Mouse (Mus musculus) frontal cortex, adult (tissue): ENCODE measurements around the gene Haus2.

ENCODE experiments used
- ATAC-seq: cut with Nextera tagmentation; 2 replicates; pipeline ENCODE4 v1.9.2; 2017; ENCODE audit warnings: mild to moderate bottlenecking, moderate library complexity, mixed read lengths; ENCODE audit not compliant: low TSS enrichment

Gene Haus2

GRCm38 (mm10) chr2:120616279-120617163 lies 7.3 kb downstream of the Haus2 start:
- no peak for ATAC-seq

- no peak for ATAC-seq
Observed at GRCm38 (mm10) chr2:120619538-120619937, 10.4 kb downstream of the Haus2 start.

GRCm38 (mm10) chr2:120622920-120623319 lies 13.7 kb downstream of the Haus2 start:
- no peak for ATAC-seq

GRCm38 (mm10) chr2:120628076-120628865 lies 19.1 kb downstream of the Haus2 start:
- peak; percentile 10; the same call in 1 of the 2 replicates for ATAC-seq

- peak; percentile 99 for ATAC-seq
Observed at GRCm38 (mm10) chr2:120628886-120629735, 19.9 kb downstream of the Haus2 start, which contains the start of gene Stard9. Stard9 (plus strand) TSS chr2:120629121.

GRCm38 (mm10) chr2:120630246-120630645 lies 21.1 kb downstream of the Haus2 start:
- ATAC-seq: no peak

- ATAC-seq: no peak
Observed at GRCm38 (mm10) chr2:120630655-120631054, 21.5 kb downstream of the Haus2 start.

- no peak for ATAC-seq
Observed at GRCm38 (mm10) chr2:120631521-120631920, 22.3 kb downstream of the Haus2 start.

- no peak for ATAC-seq
Observed at GRCm38 (mm10) chr2:120631957-120632356, 22.8 kb downstream of the Haus2 start.

GRCm38 (mm10) chr2:120640835-120641234 lies 31.7 kb downstream of the Haus2 start:
- ATAC-seq: no peak

GRCm38 (mm10) chr2:120643836-120644235 lies 34.7 kb downstream of the Haus2 start:
- ATAC-seq: no peak

GRCm38 (mm10) chr2:120646777-120647176 lies 37.6 kb downstream of the Haus2 start:
- no peak for ATAC-seq

GRCm38 (mm10) chr2:120652256-120652924 lies 43.2 kb downstream of the Haus2 start:
- peak; percentile 89 for ATAC-seq

GRCm38 (mm10) chr2:120652925-120653284 lies 43.7 kb downstream of the Haus2 start:
- ATAC-seq: no peak

GRCm38 (mm10) chr2:120654693-120655092 lies 45.5 kb downstream of the Haus2 start:
- ATAC-seq: no peak

- ATAC-seq: no peak
Observed at GRCm38 (mm10) chr2:120655905-120656304, 46.7 kb downstream of the Haus2 start.

- ATAC-seq: no peak
Observed at GRCm38 (mm10) chr2:120656711-120657110, 47.5 kb downstream of the Haus2 start.

GRCm38 (mm10) chr2:120658486-120658885 lies 49.3 kb downstream of the Haus2 start:
- no peak for ATAC-seq

GRCm38 (mm10) chr2:120659318-120659717 lies 50.1 kb downstream of the Haus2 start:
- no peak for ATAC-seq

- no peak for ATAC-seq
Observed at GRCm38 (mm10) chr2:120660486-120661078, 51.4 kb downstream of the Haus2 start.

GRCm38 (mm10) chr2:120662766-120663165 lies 53.6 kb downstream of the Haus2 start:
- ATAC-seq: no peak
